Mouse (Mus musculus) G1E (cell line): ENCODE measurements around the gene Ak3.

ENCODE experiments used
- CTCF ChIP-seq: IDR thresholded peaks from 2 replicates; pipeline ENCODE4 v1.5.1; 2012; ENCODE audit warnings: low read depth, low read length, inconsistent platforms, mixed read lengths
- GATA1 ChIP-seq: IDR thresholded peaks from 2 replicates; pipeline ENCODE4 v1.6.1; 2012; ENCODE audit warnings: borderline replicate concordance, low read length, inconsistent platforms, mixed read lengths
- GATA2 ChIP-seq: IDR thresholded peaks from 2 replicates; pipeline ENCODE4 v1.6.1; 2012; ENCODE audit warnings: low read depth, low read length, inconsistent platforms, borderline replicate concordance
- POLR2AphosphoS5 ChIP-seq: IDR thresholded peaks from 2 replicates; pipeline ENCODE4 v1.6.1; 2012; ENCODE audit warnings: low read depth, low read length, inconsistent platforms; ENCODE audit not compliant: insufficient replicate concordance
- TAL1 ChIP-seq: conservative IDR thresholded peaks from 2 replicates; pipeline ENCODE4 v1.6.1; 2012; ENCODE audit warnings: low read depth, low read length, inconsistent platforms, mixed read lengths

GRCm38 (mm10) chr19:29037541-29037940, 10.2 kb downstream of the Ak3 start:
- TF ChIP-seq POLR2AphosphoS5 = no peak
- TF ChIP-seq CTCF = no peak
- no peak for TF ChIP-seq TAL1
- TF ChIP-seq GATA1 = no peak
- no peak for TF ChIP-seq GATA2
